Mouse (Mus musculus) v-Abl transformed pro-B cells (cell line): ENCODE measurements at regions not wholly inside any gene's neighbourhood (a gene's known extent, or its start where the extent isn't known, plus 50 kb on each side); places are given as distances from the start of the nearest gene placed in this dataset.

Source experiments
- in situ Hi-C, 2 experiments: fragments of 400-800 bp; cut with MboI; formaldehyde crosslinking; loops; one replicate each; pipeline ENCODE4 v1.15.1; 2025; ENCODE audit not compliant: unreplicated experiment in 2 of 2

DNA sequence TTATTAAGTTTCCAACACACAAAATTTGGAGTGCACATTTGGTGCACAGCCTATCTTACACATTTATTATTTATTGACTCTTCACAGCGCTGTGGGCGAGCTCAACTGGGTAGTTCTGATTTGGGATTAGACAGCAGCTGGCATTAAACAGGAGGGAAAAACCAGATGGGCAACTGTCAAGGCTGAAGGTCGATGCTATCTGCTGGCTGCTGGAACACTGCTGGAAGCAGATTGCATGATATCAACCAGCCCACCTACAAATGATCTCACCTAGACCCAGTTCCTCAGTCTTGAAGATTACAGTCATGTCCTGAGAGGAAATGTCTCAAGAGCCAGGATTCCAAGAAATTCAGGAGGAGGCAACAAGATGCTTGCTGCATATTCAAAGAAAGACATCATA is 91.0 kb upstream of the Arid1b start:
- in situ Hi-C loops, result no loop called here

DNA sequence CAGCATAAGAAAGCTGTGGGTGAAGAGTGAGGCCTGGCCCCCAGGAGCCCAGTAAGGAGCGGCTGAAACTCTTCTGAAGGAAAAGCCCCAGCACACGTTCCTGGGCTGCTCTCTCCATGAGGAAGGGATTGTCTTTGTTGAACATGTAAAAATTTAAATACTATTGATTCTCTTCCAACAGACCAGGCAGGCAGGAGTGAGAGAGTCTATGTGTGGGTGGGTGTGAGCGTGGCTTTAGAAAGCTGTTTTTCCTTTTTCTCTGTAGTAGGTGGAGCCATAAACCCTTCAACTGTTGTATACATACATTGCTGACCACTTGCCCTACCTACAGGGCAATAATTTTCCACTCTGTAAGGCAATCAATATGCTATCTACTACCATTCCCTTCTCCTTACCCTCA is 87.6 kb upstream of the Arid1b start:
- in situ Hi-C loops, result loop anchor here (5.0 kb wide), 4 partner anchors 81 to 409 kb away; partner anchors contain the start of gene Arid1b (in 1 of the 2)

DNA sequence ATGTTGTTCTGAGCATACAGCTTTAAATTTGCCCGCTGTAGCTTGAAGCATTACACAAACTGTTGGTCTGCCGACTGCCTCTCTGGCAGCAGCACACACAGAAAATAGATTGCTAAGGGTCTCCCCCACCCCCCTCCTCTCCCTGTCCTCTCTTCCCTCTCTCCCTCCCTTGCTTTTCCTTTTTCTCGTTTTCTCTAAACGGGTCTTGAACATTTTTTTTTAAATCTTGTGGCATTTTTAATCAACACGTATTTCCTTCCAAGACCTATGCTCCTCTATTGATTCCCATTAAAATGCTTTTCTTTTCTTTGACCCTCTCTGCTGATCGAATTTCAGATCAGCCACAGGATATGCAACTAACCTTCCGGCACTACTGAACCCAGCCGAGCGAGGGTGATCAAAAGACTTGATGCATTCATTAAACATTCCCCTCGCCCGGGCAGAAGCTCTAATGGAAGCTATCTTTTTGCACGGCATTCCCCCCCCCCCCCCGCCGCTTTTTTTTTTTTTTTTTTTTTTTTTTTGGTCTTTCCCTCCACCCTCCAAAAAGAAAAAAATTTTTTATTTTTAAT is 86.9 kb upstream of the Arid1b start:
- in situ Hi-C loops, result loop anchor here (5.0 kb wide), 4 partner anchors 80 to 410 kb away; partner anchors contain the start of gene Arid1b (in 1 of the 2)

DNA sequence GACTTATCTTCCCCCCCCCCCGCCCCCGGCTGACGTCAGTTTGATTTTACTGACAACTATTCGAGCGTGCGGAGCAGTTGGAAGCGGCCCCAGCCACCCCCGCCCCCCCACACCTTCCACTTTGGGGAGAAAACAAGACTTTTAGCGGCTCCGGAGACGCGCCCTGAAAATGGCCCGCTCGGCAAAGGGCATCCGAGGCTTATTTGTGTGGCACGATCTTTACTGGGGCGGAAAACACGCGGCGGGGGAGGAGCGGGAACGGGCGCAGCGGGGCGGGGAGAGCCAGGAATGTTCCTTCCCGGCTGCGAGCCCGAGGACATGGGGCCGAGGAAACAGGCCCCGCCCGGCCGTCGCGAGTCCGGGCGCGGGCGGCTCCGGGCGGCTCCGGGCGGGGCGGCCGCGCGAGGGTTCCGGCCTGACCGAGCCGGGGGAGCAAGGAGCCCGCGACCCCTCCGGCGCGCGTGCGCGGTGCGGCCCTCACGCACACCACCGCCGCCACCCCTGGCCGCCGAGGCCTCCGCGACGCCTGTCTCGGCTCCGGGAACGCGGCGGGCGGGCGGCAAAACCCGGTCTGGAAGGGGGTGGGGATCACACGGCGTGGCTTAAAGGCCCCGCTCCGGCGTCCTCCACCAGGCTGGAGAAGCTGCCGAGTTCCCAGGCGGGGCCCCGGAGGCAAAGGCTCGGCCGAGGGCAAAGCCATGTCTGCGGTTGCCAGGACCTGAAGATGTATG is 86.1 kb upstream of the Arid1b start:
- in situ Hi-C loops, result loop anchor here (5.0 kb wide), 4 partner anchors 79 to 411 kb away; partner anchors contain the start of gene Arid1b (in 1 of the 2)

DNA sequence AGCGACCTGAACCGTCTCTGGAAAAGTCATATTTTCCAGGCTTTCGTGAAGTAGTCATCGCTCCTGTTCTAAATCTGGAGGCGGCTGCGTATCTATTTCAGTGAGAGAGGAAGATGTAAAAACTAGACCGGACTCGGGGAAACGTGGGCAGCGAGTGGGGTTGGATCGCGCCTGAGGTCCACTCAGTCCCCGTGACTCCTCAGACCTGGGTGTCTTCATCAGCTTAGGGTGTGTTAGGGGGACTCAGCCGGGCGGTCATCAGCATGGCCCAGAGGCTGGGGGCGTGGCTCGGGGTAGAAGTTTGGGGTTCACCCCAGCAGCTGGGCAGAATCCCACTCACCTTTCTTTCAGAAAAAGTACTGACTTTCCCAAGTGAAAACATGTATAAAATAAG is 85.6 kb upstream of the Arid1b start:
- in situ Hi-C loops, result loop anchor here (5.0 kb wide), 4 partner anchors 79 to 411 kb away; partner anchors contain the start of gene Arid1b (in 1 of the 2)

DNA sequence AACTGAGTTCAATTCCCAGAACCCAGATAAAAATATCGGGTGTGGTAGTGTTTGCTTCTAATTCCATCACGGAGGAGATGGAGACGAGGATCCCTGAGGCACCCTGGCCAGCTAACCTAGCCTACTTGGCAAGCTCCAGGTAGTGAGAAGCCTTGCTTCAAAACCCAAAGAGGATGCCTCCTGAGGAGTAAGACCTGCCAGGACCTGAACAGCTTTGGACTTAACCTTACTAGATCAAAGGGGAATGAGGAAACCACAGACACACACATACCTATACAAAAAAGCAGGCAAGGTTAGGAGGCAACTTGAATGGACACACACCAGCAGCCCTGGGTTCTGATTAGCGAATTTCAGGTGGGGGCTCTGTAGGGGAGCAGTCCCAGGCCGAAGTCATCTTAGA is 84.0 kb upstream of the Arid1b start:
- in situ Hi-C loops, result no loop called here

DNA sequence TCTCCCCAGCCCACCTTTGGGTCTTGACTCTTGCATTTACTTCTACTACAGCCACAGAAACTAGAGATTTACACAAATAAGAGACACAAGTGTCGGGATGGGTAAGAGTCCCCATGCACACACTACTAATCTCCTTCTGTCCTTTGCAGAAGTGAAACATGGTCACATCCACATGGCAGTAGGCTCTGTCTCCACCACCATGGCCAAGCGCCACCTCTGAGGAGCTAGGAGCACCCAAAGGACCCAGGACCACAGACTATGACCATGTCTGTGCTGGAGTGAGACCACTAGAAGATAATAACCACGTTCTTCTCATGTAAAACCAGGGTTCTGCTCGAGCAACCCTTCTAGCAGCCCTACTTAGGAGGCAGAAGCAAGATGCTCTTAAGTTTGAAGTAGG is 81.1 kb upstream of the Arid1b start:
- in situ Hi-C loops, result no loop called here

DNA sequence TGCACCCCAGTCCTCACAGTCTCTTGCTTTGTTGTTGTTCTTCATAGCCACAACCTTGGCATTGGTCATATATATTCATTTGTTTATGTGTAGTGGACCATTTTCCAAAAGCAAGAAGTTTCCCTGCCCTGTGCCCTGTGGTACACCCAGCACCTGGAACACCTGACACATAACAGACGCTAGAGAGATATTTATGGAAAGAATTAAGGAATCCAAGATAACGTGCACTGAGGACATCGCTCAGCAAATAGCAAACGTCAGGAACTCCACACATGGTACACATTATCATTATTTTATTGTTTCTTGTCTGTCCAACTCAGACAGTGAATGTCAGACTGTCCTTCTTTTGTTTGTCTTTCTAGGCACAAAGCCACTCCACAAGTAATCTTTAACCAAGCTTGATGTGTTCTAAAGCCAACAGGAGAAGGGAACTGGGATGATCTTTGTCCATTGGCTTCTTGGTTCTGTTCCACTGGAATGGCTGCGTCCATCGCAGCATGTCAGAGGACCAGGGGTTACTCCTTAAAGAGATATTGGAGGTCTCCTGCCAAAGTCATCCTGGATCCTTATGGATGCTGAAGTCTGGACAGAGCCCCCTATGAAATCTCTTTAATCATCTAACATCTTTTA is 74.2 kb upstream of the Arid1b start:
- in situ Hi-C loops, result no loop called here

DNA sequence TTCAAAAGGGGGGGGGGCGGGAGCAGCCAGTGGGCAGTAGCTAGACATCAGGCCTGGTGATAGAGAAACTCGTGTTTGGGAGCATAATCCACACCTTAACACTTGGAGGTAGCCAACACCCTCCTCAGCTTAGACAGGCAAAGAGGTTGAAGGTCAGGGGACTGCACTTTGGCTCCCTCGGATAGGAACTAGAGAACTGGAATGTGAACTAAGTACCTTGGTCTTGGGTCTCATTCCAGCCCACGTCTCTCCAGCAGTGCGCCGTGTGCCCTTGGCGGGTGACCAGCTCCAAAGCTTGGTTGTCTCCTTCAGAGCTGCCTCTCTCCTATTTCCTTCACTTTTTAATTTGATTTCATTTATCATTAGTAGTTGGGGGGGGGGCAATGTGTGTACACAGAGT is 73.0 kb upstream of the Arid1b start:
- in situ Hi-C loops, result no loop called here

DNA sequence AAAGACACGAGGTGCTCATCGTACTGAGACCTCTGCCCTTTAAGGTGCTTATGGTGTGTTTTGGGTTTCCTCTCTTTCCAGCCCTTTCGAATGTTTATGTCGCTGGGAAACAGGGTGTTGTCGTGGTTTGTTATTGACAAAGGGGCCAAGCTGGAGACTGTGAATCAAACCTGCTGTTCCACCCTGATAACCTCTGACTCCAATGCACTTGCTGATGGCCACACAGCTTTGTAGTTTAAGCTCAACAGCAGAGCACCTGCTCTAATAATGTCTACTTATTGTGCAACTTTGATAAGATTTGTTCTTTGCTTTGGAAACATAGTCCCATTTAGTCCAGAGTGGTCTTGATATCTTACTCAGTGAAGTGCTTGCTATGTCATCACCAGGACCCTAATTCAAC is 65.5 kb upstream of the Arid1b start:
- in situ Hi-C loops, result no loop called here

DNA sequence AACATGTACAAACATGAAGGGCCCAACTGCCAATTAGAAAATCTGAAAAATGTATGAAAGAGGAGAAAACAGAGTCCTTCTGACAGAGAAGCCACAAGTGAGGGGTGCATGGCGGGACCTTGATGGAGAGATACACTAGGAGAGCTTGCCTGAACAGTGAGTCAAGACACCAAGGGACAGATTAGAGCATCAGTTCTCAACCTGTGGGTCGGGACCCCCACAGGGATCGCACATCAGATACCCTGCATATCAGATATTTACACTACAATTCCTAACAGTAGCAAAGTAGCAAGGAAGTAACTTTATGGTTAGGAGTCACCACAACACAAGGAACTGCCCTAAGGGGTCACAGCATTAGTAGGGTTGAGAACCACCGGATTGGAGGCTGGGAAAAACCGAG is 58.9 kb upstream of the Arid1b start:
- in situ Hi-C loops, result no loop called here

DNA sequence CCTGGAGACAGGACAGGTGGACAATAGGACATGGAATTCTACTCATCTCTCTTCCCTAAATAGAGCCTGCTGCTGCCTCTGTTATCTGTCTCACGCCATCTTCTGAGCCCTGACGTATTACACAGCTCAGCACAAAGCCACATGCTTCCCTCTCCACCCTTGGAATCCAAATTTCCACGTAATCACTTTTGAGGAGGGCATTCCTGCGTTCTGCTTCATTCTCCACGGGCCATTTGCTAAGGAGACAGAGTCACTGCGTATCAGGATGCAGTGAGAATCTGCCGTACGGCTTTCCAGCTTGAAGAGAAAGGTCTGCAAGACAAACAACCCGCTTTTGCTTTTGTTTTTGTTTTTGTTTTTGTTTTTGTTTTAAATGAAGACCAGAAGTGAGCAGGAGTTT is 53.5 kb upstream of the Arid1b start:
- in situ Hi-C loops, result no loop called here

DNA sequence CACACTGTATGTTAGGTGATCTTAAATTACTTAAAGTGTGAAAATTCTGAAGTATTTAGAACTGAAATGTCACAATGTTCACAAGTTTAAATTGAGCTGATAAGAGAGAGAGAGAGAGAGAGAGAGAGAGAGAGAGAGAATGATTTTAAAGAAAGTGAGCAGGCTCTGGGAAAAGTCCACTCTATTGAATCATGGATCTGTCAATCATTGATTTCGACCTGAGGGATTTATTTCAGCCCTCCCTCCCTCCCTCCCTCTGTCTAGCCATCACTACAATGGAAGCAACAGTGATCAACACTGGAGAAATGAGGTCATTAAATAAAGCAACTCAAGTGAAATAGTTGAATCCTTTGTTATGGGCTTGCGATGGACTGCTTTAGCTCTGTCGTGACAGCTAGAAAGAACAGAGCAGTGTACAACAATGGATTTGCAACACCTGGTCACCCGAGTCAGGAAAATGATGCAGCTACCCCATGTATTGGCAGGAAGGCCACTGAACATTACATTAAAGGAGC is 52.8 kb upstream of the Arid1b start:
- in situ Hi-C loops, result no loop called here

DNA sequence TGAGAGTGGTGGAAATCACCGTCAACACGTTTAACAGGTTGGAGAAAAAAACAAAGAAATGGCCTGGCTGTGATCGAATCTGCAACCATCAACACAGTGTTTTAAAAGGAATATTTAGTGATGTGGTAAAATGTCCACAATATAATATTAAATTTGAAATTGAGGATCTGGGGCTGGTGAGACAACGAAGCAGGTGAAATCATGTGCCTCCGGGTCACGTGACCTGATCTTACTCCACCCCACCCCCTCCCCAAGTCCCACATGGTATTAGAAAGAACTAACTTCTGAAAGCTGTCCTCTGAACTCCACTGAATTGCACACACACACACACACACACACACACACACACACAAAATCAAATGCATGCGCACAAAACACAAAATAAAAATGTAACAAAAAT is 51.3 kb upstream of the Arid1b start:
- in situ Hi-C loops, result no loop called here
